Mouse (Mus musculus): ENCODE data around the gene Eif4b. TPM values are rescaled to one million over a fixed set of nuclear protein-coding genes. Genes with fewer than 3 reads are reported as not detected.

The Eif4b gene
- total RNA-seq, 4 experiments from 2014 or later, result 175 to 212 (median 192) TPM

DNA sequence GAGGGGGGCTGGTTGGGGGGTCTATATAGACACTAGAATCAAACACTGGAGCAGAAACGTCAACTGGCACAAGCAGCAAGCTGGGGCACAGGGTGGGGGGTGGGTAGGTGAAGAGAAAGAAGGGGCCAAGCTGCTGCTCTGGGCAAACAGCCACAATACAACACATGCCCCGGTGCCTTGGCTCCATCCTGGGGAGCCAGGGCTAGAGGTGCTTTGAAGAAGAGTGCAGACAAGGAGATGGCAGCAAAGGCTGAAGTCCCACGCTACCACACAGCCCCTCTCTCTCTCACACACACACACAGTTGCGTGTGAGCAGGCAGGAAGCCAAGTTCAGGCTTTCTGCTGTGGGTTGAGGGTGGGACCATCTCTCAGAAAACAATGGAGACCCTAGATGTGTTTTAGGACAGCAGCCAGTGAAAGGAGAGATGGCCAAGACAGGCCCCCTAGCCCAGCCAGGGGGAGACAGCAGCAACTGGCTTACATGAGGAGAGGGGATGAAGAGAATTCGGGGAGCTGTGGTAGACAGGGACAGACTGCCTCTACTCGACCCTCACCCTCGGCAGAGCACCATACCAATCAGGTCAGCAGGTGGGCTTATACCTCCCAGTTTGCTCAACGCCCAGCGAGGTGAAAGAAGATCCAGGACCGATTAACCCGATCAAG lies 43.3 kb downstream of the Eif4b start:
- DNase-seq (ENCODE audit: low spot score in 2 of 2), result no peak

DNA sequence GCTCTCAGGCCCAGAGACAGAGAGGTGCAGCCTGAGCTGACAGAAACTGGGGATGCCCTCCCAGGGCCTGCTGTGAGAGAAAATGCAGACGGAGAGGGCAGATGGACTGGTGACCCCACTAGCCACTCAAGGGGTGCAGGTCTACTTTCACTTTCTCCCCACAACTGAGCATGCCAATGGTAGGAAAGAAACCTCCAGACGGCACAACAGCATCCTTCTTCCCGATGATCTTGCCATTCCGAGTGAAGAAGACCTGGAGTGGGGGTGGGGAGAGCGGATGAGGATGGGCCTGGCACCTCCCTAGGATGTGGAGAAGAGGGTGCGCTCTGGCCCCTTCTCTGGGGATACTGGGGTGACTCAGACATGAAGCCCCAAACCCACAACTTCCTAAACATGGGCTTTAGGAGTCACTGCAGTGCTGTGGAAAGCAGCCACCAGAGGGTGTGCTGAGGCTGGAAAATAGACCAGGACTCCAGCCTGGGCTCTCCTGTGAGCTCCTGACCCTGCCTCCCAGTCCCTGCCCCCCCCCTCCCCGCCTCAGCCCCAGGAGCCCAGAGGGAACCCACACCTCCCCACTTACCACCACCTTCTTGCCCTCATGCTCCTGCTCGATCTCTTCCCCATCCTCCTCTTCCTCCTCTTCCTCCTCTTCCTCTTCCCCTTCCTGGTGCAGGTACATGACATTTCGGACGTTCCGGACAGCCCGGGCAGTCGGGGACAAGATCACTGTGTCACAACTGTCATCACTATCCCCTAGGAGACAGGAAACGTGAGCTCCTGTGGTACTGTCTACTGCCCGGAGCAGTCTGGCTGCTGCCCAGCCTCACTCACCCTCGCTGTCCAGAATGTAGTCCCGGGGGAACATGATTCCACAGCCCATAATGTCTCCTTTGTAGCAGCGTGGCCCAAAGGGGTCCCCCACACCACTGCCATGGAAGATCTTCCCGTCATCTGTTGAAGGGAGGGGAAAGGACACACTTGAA lies 44.2 kb downstream of the Eif4b start:
- no peak for DNase-seq (ENCODE audit: low spot score in 2 of 2)

DNA sequence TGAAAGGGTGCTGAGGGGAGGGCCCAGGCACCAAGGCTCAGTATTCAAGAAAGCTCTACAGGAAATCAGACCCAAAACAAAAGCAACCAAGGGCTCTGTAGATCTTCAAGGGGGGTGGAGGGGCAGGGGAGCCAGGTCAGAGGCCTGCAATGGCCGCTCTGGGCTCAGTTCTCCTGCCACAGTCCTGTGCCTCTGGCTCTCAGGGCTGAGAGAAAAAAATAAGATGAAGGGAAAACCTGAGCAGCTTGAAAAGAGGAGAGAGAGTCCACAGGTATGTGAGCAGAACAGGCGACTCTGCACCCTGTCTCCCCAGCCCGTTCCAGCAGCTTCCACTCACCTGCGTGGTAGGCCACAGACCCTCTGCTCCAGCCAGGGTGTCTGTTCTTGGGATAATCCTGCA lies 45.0 kb downstream of the Eif4b start:
- no peak for DNase-seq (ENCODE audit: low spot score in 2 of 2)

DNA sequence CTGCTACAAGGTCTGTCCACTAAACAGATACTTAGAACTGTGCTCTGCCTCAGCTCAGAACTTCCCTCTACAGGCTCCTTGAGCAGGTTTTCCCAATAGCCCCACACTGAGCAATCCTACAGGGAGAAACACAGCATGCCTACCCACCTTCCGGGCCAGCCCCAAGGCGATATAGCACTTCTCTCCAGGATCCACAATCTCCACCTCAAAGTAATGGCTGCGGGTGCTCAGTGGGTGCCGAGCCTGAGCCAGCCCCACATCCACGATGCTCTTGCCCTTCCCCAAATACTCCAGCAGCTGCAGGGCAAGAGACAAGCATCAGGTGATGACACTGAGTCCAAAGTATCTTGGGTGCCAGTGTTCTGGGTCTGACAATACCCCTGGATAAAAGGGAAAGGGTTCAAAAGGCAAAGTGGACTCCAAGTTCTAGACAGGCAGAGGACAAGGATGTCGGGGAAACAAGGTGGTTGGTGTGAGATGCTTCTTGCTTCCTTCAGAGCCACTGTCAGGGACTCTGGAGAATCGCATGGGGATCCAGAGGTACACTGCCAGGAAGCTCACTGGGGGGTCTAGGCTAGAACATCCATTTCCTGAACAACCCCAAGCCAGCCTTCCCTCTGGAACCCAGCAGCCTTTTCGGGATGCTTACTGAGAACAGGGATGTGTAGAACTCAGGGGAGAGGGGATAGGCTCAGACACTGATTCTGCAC lies 45.7 kb downstream of the Eif4b start:
- no peak for DNase-seq (ENCODE audit: low spot score in 2 of 2)

DNA sequence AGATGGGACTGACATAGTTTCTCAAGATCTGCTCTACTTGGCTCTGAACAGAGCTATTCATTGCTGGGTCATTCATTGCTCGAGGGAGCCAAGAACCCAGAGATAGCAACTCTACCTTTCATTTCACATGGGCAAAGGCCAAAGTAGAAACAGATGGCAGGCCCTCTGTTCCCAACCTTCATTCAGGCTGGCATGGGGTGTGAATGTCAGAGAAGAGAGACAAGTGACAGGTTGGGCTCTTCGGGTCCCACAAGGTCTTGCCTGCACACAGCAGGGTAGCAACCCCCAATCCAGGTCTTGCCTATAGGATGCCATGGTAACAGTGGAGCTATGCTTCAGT lies 46.2 kb downstream of the Eif4b start:
- no peak for DNase-seq (ENCODE audit: low spot score in 2 of 2)

DNA sequence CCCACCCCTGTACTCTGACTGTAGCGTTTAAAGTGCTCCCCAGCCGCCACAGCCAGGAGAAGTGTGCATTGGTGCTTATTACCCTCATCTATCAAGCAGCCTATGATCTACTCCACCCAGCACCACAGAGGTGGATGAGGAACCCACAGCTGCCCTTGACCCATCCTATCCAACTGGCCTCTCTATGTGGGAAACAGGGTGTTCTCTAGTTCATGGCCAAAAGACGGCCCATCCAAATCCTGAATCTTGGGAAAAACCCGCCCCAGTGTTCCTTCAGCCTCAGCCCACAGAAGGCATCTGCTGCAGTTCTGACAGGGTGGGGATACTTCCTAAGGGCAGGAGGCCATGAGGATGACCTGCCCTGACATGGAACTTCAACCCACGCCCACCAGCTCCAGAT lies 47.0 kb downstream of the Eif4b start:
- no peak for DNase-seq (ENCODE audit: low spot score in 2 of 2)

DNA sequence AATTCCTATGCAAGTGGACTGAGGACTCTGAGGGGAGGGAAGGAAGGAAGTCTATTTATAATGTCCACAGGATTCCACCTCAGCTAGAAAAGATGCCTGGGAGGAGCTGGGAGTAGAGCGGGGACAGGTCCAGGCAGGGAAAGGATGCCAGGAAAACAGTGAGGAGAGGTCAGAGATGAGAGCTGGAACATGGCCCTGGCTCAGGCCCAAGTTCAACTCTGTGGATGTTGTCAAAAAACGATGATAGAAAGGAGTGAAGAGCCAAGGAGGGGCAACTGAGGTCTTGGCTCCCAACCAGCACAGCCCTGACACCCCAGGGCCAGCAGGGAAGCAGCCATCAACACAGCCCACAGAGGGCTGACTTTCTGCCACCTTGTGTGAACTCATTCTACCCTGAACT lies 52.7 kb downstream of the Eif4b start:
- DNase-seq (ENCODE audit: low spot score in 2 of 2), result no peak

DNA sequence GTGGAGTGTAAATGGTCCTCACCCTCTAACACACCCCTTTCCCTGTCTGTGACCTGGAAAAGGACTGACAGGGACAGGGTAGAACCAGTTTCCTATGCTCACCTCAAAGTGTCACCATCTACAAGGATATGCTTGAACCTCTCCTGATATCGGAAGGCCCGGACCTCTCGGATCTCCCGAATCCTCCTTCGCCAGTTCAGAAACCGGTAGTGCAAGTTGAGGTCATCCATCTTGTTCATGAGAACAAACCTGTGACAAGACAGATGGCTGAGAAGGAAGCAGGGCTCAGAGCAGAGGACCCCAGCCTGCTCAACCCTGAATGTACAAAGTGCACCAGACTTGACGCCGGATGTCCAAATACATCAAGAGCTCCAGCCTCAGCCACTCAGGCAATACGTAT lies 59.7 kb downstream of the Eif4b start:
- DNase-seq (ENCODE audit: low spot score in 2 of 2), result no peak

DNA sequence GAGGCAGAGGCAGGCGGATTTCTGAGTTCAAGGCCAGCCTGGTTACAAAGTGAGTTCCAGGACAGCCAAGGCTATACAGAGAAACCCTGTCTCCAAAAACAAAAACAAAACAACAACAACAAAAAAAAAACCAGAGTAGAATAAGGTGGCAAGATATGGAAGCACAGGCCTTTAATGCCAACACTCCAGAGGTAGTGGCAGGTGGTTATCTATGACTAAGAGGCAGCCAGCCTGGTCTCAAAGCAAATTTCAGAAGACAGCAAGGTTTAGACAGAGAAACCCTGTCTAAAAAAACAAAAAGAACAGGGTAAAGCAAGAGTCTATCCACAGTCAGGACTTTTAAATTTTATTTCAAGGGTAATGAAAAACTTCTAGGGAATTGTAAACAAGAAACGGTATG lies 61.1 kb downstream of the Eif4b start:
- no peak for DNase-seq (ENCODE audit: low spot score in 2 of 2)

DNA sequence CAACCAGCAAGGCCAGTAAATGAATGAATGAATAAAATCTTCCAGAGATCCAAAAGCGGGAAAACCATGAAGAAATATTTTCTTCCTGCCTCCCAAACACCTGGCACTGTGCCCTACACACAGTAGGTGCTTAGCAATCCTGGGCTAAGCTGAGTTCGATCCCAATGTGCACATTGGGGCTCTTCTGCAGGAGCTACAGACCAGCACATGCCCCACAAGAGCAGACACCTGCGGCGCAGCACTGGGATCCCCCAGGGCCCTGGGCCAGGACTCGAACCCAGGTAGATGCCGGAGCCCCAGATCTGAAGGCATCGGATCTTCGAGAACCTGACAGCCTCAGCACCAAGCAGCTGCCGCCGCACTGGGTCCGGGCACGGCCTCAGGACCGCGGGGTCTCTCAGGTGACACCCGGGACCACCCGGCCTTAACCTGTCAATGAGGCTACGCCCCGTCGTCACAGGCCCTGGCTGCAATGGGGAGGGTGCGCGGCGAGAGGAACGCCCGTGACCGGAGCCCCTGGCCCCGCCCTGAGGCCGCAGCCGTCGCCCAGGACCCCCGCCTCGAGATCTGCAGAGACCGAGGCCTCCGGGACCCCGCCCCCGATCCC lies 62.1 kb downstream of the Eif4b start:
- peak; percentile 33 to 54 for DNase-seq (ENCODE audit: low spot score in 2 of 2)

DNA sequence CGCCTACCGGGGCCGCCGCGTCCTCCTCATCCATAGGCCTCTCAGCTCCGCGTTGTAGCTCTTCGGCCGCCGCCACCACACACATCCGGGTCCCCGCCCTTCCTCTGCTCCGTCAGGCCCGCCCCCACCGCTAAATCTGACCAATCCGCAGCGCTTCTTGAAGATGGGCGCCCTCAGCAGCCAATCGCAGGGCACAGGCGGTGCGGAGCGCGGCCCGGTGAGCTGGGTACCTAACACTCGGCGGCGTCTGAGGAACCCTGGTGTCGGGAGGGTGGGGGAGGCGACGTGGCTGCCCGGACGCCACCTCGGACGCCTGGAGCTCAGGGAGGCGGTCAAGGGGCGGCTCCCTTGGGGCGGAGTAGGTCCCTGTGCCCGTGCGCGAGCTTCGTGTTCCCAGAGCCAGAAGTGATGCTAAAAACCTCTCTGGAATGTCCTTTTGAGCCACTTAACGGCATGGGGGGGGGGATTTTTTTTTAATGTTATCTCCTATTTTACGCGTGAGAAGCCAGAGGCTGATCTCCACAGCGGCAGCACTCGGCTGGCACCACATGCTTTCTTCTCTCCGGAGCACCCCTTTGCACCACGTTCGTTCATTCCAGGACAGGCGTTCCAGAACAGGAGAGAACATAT lies 62.7 kb downstream of the Eif4b start, which contains the start of gene Spryd3:
TSS of gene Spryd3 (minus strand) at position 106 of the 630 bp plus-strand sequence.
- DNase-seq (ENCODE audit: low spot score in 2 of 2), result peak; percentile 94 to 99

DNA sequence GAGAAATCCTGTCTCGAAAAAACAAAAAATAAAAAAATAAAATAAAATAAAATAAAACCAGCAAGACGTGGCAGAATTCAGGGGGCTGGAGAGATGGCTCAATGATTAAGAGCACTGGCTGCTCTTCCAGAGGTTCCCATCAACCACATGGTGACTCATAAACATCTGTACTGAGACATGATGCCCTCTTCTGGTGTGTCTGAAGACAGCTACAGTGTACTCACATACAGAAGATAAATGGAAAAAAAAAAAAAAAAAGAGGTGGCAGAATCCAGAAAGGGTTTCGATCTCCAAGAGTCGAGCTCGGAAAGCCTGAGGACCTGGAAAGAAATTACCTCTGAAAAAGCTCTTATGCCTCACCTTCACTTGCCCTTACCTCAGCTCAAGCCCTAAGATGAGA lies 67.5 kb downstream of the Eif4b start:
- DNase-seq (ENCODE audit: low spot score in 2 of 2), result no peak

DNA sequence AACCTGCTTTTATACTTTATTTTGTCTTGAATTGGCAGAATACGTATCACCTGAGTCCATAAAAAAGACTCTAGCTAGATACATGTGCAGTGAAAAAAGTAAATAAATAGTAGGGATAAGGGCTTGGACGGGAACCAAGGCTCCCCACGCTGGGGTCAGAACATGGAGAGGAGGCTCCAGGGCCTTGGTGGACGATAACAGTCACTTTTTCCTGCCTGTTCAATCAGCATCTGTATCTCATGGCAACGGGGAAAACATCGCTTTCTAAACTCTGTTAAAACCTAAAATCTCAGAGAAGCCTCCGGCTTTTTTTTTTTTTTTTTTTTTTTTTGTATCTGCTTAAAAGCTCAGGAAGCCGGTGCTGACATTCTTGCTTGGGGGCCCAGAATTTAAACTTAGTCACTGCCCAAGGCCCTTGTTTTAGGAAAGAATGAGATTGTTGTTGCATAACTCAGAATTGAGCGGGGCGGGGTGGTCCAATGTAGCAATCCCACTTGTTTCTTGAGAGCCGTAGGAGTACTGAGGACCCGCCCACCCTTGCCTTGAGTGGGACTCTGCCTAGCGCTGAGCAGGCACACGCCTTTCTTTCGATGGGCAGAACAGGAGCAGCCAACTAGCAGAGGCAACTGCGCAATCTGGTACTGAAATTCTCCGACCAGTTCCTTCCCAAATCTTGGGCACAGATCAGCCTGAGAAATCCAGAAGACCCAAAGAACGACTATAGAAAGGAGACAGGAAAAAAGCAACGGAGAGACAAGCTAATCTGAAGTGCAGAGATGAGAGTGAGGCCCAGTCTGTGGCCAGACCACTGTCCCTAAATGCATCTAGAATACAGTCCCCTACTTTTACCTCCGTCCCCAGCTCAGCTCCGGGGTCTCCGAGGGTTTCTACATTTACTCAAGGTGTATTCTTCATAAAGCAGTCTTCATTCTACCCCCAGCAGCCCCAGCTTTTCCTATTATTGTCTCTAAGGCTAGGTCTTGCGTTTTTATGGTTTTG lies 69.6 kb downstream of the Eif4b start:
- peak in 1 of 2 experiments; percentile 31 for DNase-seq (ENCODE audit: low spot score in 2 of 2)

DNA sequence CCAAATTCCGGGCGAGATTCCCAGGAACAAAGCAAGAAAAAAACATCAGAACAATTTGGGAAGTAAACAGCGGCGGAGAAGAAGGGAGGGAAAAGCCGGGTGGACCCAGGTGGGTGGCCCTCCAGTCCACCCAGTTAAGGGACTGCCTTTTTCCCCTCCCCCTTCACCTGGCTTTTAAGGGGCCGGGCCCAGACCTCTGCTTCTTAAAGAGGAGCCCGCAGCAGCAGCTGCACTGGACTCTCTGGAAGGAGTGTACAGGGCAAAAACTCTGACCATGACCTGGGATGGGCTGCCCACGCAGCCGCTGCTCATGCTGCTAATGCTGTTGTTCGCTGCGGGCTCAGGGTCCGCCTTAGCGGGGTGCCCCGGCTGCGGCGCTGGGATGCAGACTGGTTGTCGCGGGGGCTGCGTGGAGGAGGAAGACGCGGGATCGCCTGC lies 70.7 kb downstream of the Eif4b start, which contains the start of gene Igfbp6:
TSS of gene Igfbp6 (plus strand) at position 89 of the 438 bp plus-strand sequence.
- no peak for DNase-seq (ENCODE audit: low spot score in 2 of 2)

DNA sequence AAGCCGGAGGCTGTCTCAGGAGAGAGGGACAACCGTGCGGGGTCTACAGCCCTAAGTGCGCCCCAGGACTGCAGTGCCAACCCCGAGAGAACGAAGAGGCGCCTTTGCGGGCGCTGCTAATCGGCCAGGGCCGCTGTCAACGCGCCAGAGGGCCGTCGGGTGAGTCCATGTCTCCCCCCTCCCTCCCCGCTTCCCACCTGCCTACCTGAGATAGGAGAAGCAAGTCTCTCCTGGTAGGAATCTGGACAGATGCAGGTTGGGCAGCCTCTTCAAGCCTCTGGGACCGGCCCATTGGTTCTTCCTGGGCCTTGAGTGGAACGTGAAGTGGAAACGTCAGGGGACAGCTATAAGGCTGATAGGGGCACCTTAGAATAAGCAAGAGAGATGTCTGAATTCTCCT lies 71.2 kb downstream of the Eif4b start:
- DNase-seq (ENCODE audit: low spot score in 2 of 2), result no peak

DNA sequence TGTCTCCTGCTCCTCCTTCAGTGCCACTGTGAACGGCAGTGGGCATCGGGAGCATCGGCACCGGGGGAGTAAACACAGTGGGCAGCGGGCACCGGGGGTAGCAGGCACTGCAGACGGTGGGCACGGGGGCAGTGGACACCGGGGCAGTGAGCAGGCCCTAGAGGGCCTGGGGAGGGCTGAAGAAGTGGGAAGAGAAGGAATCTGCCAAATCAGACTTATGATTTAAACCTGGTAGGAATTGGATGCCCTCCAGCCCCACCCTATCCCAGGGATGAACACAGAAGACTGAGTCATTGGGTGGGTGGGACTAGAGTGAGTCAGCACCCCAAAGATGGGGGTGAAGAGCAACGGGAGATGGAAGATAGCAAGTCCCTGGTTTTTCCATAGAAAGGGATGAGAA lies 71.8 kb downstream of the Eif4b start:
- no peak for DNase-seq (ENCODE audit: low spot score in 2 of 2)

DNA sequence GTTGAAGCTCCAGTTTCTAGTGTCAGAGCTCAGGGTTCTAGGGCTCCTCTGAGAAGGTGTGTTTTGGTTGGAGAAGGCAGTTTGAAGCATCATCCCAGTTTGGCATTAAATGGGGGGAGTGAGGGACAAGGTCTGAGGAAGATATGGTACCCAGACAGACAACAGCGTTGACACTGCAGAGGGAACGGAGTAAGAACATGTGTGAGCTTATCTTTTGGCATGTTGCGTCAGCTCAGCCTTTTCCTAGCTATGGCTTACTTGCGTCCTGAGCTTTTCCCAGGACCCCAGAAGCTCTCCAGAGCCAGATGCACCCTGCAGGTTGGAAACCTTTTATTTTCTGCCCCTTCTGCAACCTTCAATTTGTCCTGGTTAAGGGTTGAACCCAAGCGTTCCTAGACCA lies 72.5 kb downstream of the Eif4b start:
- no peak for DNase-seq (ENCODE audit: low spot score in 2 of 2)
